Mouse (Mus musculus) embryonic facial prominence, embryonic 10.5 days (tissue): Measurements from ENCODE around the gene Wfikkn1. TPM values are rescaled to one million over a fixed set of nuclear protein-coding genes. Genes with fewer than 3 reads are reported as not detected.

Experiments used
- DNase-seq: peaks from one replicate; pipeline ENCODE4 v3.0.0-alpha.2; 2017; ENCODE audit warnings: low spot score
- H3K27ac ChIP-seq: fragments of 300-500 bp; sonication (generic); replicated peaks from 2 replicates; pipeline ENCODE4 v1.5.1; 2016; ENCODE audit warnings: mild to moderate bottlenecking
- H3K27me3 ChIP-seq: fragments of 300-500 bp; sonication (generic); replicated peaks from 2 replicates; pipeline ENCODE4 v1.6.1; 2016; ENCODE audit warnings: low read depth, mild to moderate bottlenecking; ENCODE audit not compliant: poor library complexity, severe bottlenecking
- H3K36me3 ChIP-seq: fragments of 300-500 bp; sonication (generic); replicated peaks from 2 replicates; pipeline ENCODE4 v1.6.1; 2016; ENCODE audit warnings: mild to moderate bottlenecking, moderate library complexity
- H3K4me1 ChIP-seq: fragments of 300-500 bp; sonication (generic); 2 replicates; pipeline ENCODE4 v1.6.1; 2016
- H3K4me3 ChIP-seq: fragments of 300-500 bp; sonication (generic); 2 replicates; pipeline ENCODE4 v1.5.1; 2016; ENCODE audit warnings: mild to moderate bottlenecking, moderate library complexity
- H3K9me3 ChIP-seq: fragments of 300-500 bp; sonication (generic); 2 replicates; pipeline ENCODE4 v1.6.1; 2016; ENCODE audit warnings: mild to moderate bottlenecking
- WGBS: fragments of 180-500 bp; shearing (Covaris S2); methylation state at CpG from one replicate; pipeline ENCODE4 v1.1.7; 2016; 5-methylcytosine and 5-hydroxymethylcytosine counted together
- microRNA-seq: library from miRNA; unstranded; fragments of <30 nt; microRNA quantifications from one replicate; pipeline ENCODE4, GENCODE M21; 2017
- polyA plus RNA-seq: library from polyadenylated mRNA; unstranded; fragments of >200 nt; fragmentation: Nextera tagmentation; extraction: Ambion mirVana; gene quantifications from 2 replicates; pipeline ENCODE4 v1.2.1, GENCODE M21; 2016

Wfikkn1 gene
- polyA plus RNA-seq, 1 experiment from 2014 or later: 7.8 TPM

DNA sequence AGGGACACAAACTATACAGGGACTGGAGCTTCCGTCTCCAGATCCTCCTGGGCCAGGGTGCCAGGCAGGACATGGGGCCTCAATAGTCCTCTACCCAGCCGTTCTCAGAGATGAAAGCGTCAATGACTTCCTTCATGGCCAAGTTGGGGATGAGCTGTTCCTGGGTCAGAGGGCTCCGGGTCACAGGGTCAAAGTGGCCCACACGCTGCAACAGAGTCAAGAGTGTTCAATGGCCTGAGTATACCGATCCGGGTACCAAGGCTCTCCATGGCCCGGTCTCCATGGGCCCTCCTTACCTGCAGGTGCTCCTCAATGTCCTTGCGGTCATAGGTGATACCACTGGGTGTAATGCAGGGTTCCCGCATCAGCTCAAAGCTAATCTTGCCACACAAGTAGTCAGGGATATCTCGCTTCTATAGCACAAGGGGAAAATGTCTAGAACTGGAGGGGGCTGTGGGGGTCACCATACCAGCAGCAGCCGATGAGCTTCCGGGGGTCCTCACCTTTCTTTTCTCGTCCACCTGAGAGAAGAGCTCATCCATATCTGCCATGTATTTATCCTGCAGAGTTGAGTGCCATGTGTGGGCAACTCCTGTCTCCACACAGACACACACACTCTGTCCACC is 49.7 kb downstream of the Wfikkn1 start:
- peaks cover 80% of the 10 kb centered on the region for H3K4me1 ChIP-seq
- no peak for DNase-seq
- no peaks in the 10 kb centered on the region for H3K27me3 ChIP-seq
- no peaks in the 10 kb centered on the region for H3K9me3 ChIP-seq
- H3K36me3 ChIP-seq: peaks cover 66% of the 10 kb centered on the region
- H3K4me3 ChIP-seq: peak overlapping the region; percentile 81
- 0 out of 2 replicates have a peak overlapping the region, but pooled peaks have one; percentile 11 for H3K27ac ChIP-seq
- WGBS: 87% methylated on average over 14 of the region's 14 CpGs

- Histone ChIP-seq H3K27ac (0 out of 2 replicates have a peak overlapping the region, but pooled peaks have one; percentile 11), H3K4me1 (peaks cover 78% of the 10 kb centered on the region), H3K9me3 (no peaks in the 10 kb centered on the region), H3K27me3 (no peaks in the 10 kb centered on the region), H3K4me3 (peak overlapping the region; percentile 81), H3K36me3 (peaks cover 66% of the 10 kb centered on the region)
- 87% methylated on average over 4 of the region's 4 CpGs for WGBS
- DNase-seq: no peak
Measured at GRCm38 (mm10) chr17:25830200-25830753, 50.4 kb downstream of the Wfikkn1 start.

GRCm38 (mm10) chr17:25829558-25830017 is 51.1 kb downstream of the Wfikkn1 start:
- Histone ChIP-seq H3K4me3 (peak overlapping the region; percentile 81), H3K4me1 (peaks cover 78% of the 10 kb centered on the region), H3K9me3 (no peaks in the 10 kb centered on the region), H3K36me3 (peaks cover 62% of the 10 kb centered on the region), H3K27ac (peak overlapping the region; percentile 87), H3K27me3 (no peaks in the 10 kb centered on the region)
- DNase-seq: peak; percentile 29
- WGBS: 42% methylated on average over 8 of the region's 8 CpGs

- H3K27me3 ChIP-seq: no peaks in the 10 kb centered on the region
- H3K27ac ChIP-seq: peak within 1 kb of the TSS; percentile 87
- peaks cover 78% of the 10 kb centered on the region for H3K4me1 ChIP-seq
- 1% methylated on average over 32 of the region's 32 CpGs for WGBS
- peak within 1 kb of the TSS; percentile 81 for H3K4me3 ChIP-seq
- peaks cover 59% of the 10 kb centered on the region for H3K36me3 ChIP-seq
- DNase-seq: peak; percentile 86
- H3K9me3 ChIP-seq: no peaks in the 10 kb centered on the region
Measured at GRCm38 (mm10) chr17:25828712-25829557, 51.7 kb downstream of the Wfikkn1 start, which contains the start of gene Jmjd8. Gene Jmjd8, plus strand, starts transcription at chr17:25828867.

DNA sequence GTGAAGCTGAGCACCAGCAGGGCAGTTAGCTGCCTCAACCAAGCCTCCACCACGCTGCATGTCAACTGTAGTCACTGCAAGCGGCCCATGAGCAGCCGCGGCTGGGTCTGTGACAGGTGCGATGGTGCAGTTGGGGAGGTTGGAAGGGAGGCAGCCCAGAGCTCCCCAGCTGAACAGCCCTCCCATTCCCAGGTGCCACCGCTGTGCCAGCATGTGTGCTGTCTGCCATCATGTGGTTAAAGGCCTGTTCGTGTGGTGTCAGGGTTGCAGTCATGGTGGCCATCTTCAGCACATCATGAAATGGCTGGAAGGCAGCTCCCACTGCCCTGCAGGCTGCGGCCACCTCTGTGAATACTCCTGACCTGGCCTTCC is 52.4 kb downstream of the Wfikkn1 start:
- no peaks in the 10 kb centered on the region for H3K27me3 ChIP-seq
- H3K4me3 ChIP-seq: peak overlapping the region; percentile 81
- peaks cover 76% of the 10 kb centered on the region for H3K4me1 ChIP-seq
- 83% methylated on average over 8 of the region's 8 CpGs for WGBS
- DNase-seq: no peak
- peaks cover 59% of the 10 kb centered on the region for H3K36me3 ChIP-seq
- H3K9me3 ChIP-seq: no peaks in the 10 kb centered on the region
- peak overlapping the region; percentile 87 for H3K27ac ChIP-seq

Small RNA genes within 50 kb of the gene (microRNA-seq; reads per million reads assigned to microRNA genes)
- 0.91 reads per million for gene Mir3082

Other genes starting within 250 kb of the Wfikkn1 start
- 1.8 and 2.5 TPM in 2 replicates for gene Gng13, start 163.7 kb downstream of the Wfikkn1 start, polyA plus RNA-seq
- gene Chtf18, start 153.4 kb downstream of the Wfikkn1 start, polyA plus RNA-seq: 60.7 and 66.2 TPM in 2 replicates
- 23.7 and 25.5 TPM in 2 replicates for gene Rpusd1, start 153.2 kb downstream of the Wfikkn1 start, polyA plus RNA-seq
- gene Mslnl, start 144.8 kb downstream of the Wfikkn1 start, polyA plus RNA-seq: 0.11 TPM in 1 of 2 replicates, not detected in the other
- gene Msln, start 126.5 kb downstream of the Wfikkn1 start, polyA plus RNA-seq: 0.55 and 0.65 TPM in 2 replicates
- gene Narfl, start 107.1 kb downstream of the Wfikkn1 start, polyA plus RNA-seq: 23.9 and 25.9 TPM in 2 replicates
- gene Haghl, start 95.2 kb downstream of the Wfikkn1 start, polyA plus RNA-seq: 59.9 and 69.1 TPM in 2 replicates
- gene Ccdc78, start 94.3 kb downstream of the Wfikkn1 start, polyA plus RNA-seq: 0.62 and 1.2 TPM in 2 replicates
- gene Fam173a, start 88.0 kb downstream of the Wfikkn1 start, polyA plus RNA-seq: 62.3 and 67.8 TPM in 2 replicates
- gene AC134908.4, start 85.2 kb downstream of the Wfikkn1 start, polyA plus RNA-seq: 0.95 and 1.0 TPM in 2 replicates
- 118 and 137 TPM in 2 replicates for gene Metrn, start 83.7 kb downstream of the Wfikkn1 start, polyA plus RNA-seq
- gene Fbxl16, start 71.8 kb downstream of the Wfikkn1 start, polyA plus RNA-seq: 5.0 and 5.1 TPM in 2 replicates
- 31.0 and 31.4 TPM in 2 replicates for gene Wdr24, start 57.2 kb downstream of the Wfikkn1 start, polyA plus RNA-seq
- 50.5 and 55.1 TPM in 2 replicates for gene Jmjd8, start 52.0 kb downstream of the Wfikkn1 start, polyA plus RNA-seq
- gene Stub1, start 47.5 kb downstream of the Wfikkn1 start, polyA plus RNA-seq: 396 and 400 TPM in 2 replicates
- gene Rhbdl1, start 43.6 kb downstream of the Wfikkn1 start, polyA plus RNA-seq: 1.2 and 1.4 TPM in 2 replicates
- gene Gm20683, start 39.1 kb downstream of the Wfikkn1 start, polyA plus RNA-seq: 0.92 and 1.4 TPM in 2 replicates
- 26.3 and 27.2 TPM in 2 replicates for gene Rhot2, start 36.0 kb downstream of the Wfikkn1 start, polyA plus RNA-seq
- 53.8 and 56.1 TPM in 2 replicates for gene Wdr90, start 19.4 kb downstream of the Wfikkn1 start, polyA plus RNA-seq
- 17.3 and 20.2 TPM in 2 replicates for gene Mcrip2, start 12.1 kb downstream of the Wfikkn1 start, polyA plus RNA-seq
- gene Mettl26, start 5.8 kb downstream of the Wfikkn1 start, polyA plus RNA-seq: 68.1 and 69.8 TPM in 2 replicates
- 30.9 and 34.0 TPM in 2 replicates for gene Rab40c, start 38.9 kb upstream of the Wfikkn1 start, polyA plus RNA-seq
- gene Pigq, start 64.1 kb upstream of the Wfikkn1 start, polyA plus RNA-seq: 62.9 and 69.3 TPM in 2 replicates
- gene Nhlrc4, start 64.1 kb upstream of the Wfikkn1 start, polyA plus RNA-seq: 0.88 TPM in 1 of 2 replicates, not detected in the other
- gene A930017K11Rik, start 71.7 kb upstream of the Wfikkn1 start, polyA plus RNA-seq: 0.35 and 0.36 TPM in 2 replicates
- gene Capn15, start 104.9 kb upstream of the Wfikkn1 start, polyA plus RNA-seq: 34.3 and 40.1 TPM in 2 replicates
- 24.5 and 25.3 TPM in 2 replicates for gene Rab11fip3, start 188.7 kb upstream of the Wfikkn1 start, polyA plus RNA-seq
- gene Decr2, start 209.5 kb upstream of the Wfikkn1 start, polyA plus RNA-seq: 29.1 and 30.1 TPM in 2 replicates
- 145 and 159 TPM in 2 replicates for gene Nme4, start 214.7 kb upstream of the Wfikkn1 start, polyA plus RNA-seq
- gene Tmem8, start 232.4 kb upstream of the Wfikkn1 start, polyA plus RNA-seq: 1.2 TPM in 2 replicates
- gene Mrpl28, start 242.6 kb upstream of the Wfikkn1 start, polyA plus RNA-seq: 289 and 299 TPM in 2 replicates